Mouse (Mus musculus): ENCODE measurements around the gene Gjc3. TPM values are rescaled to one million over a fixed set of nuclear protein-coding genes. Genes with fewer than 3 reads are reported as not detected.
"Not testable (repeated sequence)": the region's sequence is repeated elsewhere in the genome, so short reads cannot be mapped to it uniquely, and the experiment has no call there.

Gjc3 gene
- polyA plus RNA-seq, 1 experiment from 2014 or later, result 0.56 TPM

- Histone ChIP-seq H3K4me1 (ENCODE audit: control insufficient read depth, insufficient read depth, low read length) (no peaks in the 10 kb centered on the region), H3K27ac (ENCODE audit: low read length) (no peak overlapping the region), H3K9me3 (replicated peaks; ENCODE audit: control insufficient read depth, low read length) (no peaks in the 10 kb centered on the region), H3K4me2 (ENCODE audit: low read depth, low read length) (no peak overlapping the region), H3K9ac (ENCODE audit: low read length) (no peak overlapping the region), H3K36me3 (ENCODE audit: control insufficient read depth, insufficient read depth, low read length) (no peaks in the 10 kb centered on the region), H3K27me3 (ENCODE audit: control insufficient read depth, insufficient read depth, low read length) (no peaks in the 10 kb centered on the region), H3K4me3 (replicated peaks; ENCODE audit: low read length) (no peak overlapping the region)
- no peak for ATAC-seq (ENCODE audit: insufficient read depth, low FRiP score)
- WGBS, result 71% methylated on average over 2 of the region's 2 CpGs
These were observed 10.3 kb upstream of the Gjc3 start for GRCm38 (mm10) chr5:137973161-137973560.

- Histone ChIP-seq H3K4me2 (ENCODE audit: low read depth, low read length) (no peak overlapping the region), H3K27me3 (ENCODE audit: control insufficient read depth, insufficient read depth, low read length) (no peaks in the 10 kb centered on the region), H3K27ac (ENCODE audit: low read length) (no peak overlapping the region), H3K4me1 (ENCODE audit: control insufficient read depth, insufficient read depth, low read length) (no peaks in the 10 kb centered on the region), H3K9ac (ENCODE audit: low read length) (no peak overlapping the region), H3K36me3 (ENCODE audit: control insufficient read depth, insufficient read depth, low read length) (no peaks in the 10 kb centered on the region), H3K9me3 (replicated peaks; ENCODE audit: control insufficient read depth, low read length) (no peaks in the 10 kb centered on the region), H3K4me3 (replicated peaks; ENCODE audit: low read length) (no peak overlapping the region)
- no peak for ATAC-seq (ENCODE audit: insufficient read depth, low FRiP score)
These were observed 3.6 kb upstream of the Gjc3 start for GRCm38 (mm10) chr5:137966492-137966891.

GRCm38 (mm10) chr5:137956404-137956803 lies 6.5 kb downstream of the Gjc3 start:
- H3K36me3 ChIP-seq (ENCODE audit: control insufficient read depth, insufficient read depth, low read length), result no peaks in the 10 kb centered on the region
- H3K4me1 ChIP-seq (ENCODE audit: control insufficient read depth, insufficient read depth, low read length), result no peaks in the 10 kb centered on the region
- no peak overlapping the region for H3K4me2 ChIP-seq (ENCODE audit: low read depth, low read length)
- no peak overlapping the region for H3K9ac ChIP-seq (ENCODE audit: low read length)
- H3K9me3 ChIP-seq (replicated peaks; ENCODE audit: control insufficient read depth, low read length), result no peaks in the 10 kb centered on the region
- no peak overlapping the region for H3K4me3 ChIP-seq (replicated peaks; ENCODE audit: low read length)
- ATAC-seq (ENCODE audit: insufficient read depth, low FRiP score), result no peak
- 85% methylated on average over 3 of the region's 3 CpGs for WGBS
- no peaks in the 10 kb centered on the region for H3K27me3 ChIP-seq (ENCODE audit: control insufficient read depth, insufficient read depth, low read length)
- no peak overlapping the region for H3K27ac ChIP-seq (ENCODE audit: low read length)

GRCm38 (mm10) chr5:137951218-137951617 lies 11.7 kb downstream of the Gjc3 start:
- Histone ChIP-seq H3K4me1 (ENCODE audit: control insufficient read depth, insufficient read depth, low read length) (no peaks in the 10 kb centered on the region), H3K9ac (ENCODE audit: low read length) (no peak overlapping the region), H3K9me3 (replicated peaks; ENCODE audit: control insufficient read depth, low read length) (no peaks in the 10 kb centered on the region), H3K36me3 (ENCODE audit: control insufficient read depth, insufficient read depth, low read length) (no peaks in the 10 kb centered on the region), H3K27me3 (ENCODE audit: control insufficient read depth, insufficient read depth, low read length) (no peaks in the 10 kb centered on the region), H3K4me3 (replicated peaks; ENCODE audit: low read length) (no peak overlapping the region), H3K4me2 (ENCODE audit: low read depth, low read length) (no peak overlapping the region), H3K27ac (ENCODE audit: low read length) (no peak overlapping the region)
- ATAC-seq (ENCODE audit: insufficient read depth, low FRiP score), result no peak
- WGBS, result 35% methylated on average over 6 of the region's 6 CpGs

- H3K4me1 ChIP-seq (ENCODE audit: control insufficient read depth, insufficient read depth, low read length), result no peaks in the 10 kb centered on the region
- no peaks in the 10 kb centered on the region for H3K36me3 ChIP-seq (ENCODE audit: control insufficient read depth, insufficient read depth, low read length)
- H3K9ac ChIP-seq (ENCODE audit: low read length), result no peak overlapping the region
- ATAC-seq (ENCODE audit: insufficient read depth, low FRiP score), result no peak
- no peaks in the 10 kb centered on the region for H3K9me3 ChIP-seq (replicated peaks; ENCODE audit: control insufficient read depth, low read length)
- H3K4me3 ChIP-seq (replicated peaks; ENCODE audit: low read length), result no peak overlapping the region
- H3K4me2 ChIP-seq (ENCODE audit: low read depth, low read length), result no peak overlapping the region
- H3K27me3 ChIP-seq (ENCODE audit: control insufficient read depth, insufficient read depth, low read length), result no peaks in the 10 kb centered on the region
- no peak overlapping the region for H3K27ac ChIP-seq (ENCODE audit: low read length)
These were observed 15.6 kb downstream of the Gjc3 start for GRCm38 (mm10) chr5:137947303-137947702.

- Histone ChIP-seq H3K27me3 (ENCODE audit: control insufficient read depth, insufficient read depth, low read length) (no peaks in the 10 kb centered on the region), H3K36me3 (ENCODE audit: control insufficient read depth, insufficient read depth, low read length) (no peaks in the 10 kb centered on the region), H3K4me1 (ENCODE audit: control insufficient read depth, insufficient read depth, low read length) (no peaks in the 10 kb centered on the region), H3K9ac (ENCODE audit: low read length) (no peak overlapping the region), H3K4me2 (ENCODE audit: low read depth, low read length) (no peak overlapping the region), H3K4me3 (replicated peaks; ENCODE audit: low read length) (no peak overlapping the region), H3K27ac (ENCODE audit: low read length) (no peak overlapping the region), H3K9me3 (replicated peaks; ENCODE audit: control insufficient read depth, low read length) (no peaks in the 10 kb centered on the region)
- 58% methylated on average over 1 of the region's 1 CpGs for WGBS
- no peak for ATAC-seq (ENCODE audit: insufficient read depth, low FRiP score)
These were observed 19.8 kb downstream of the Gjc3 start for GRCm38 (mm10) chr5:137943133-137943532.

- WGBS, result 65% methylated on average over 4 of the region's 4 CpGs
- Histone ChIP-seq H3K27me3 (ENCODE audit: control insufficient read depth, insufficient read depth, low read length) (no peaks in the 10 kb centered on the region), H3K27ac (ENCODE audit: low read length) (no peak overlapping the region), H3K4me3 (replicated peaks; ENCODE audit: low read length) (no peak overlapping the region), H3K4me1 (ENCODE audit: control insufficient read depth, insufficient read depth, low read length) (no peaks in the 10 kb centered on the region), H3K9ac (ENCODE audit: low read length) (no peak overlapping the region), H3K36me3 (ENCODE audit: control insufficient read depth, insufficient read depth, low read length) (no peaks in the 10 kb centered on the region), H3K9me3 (replicated peaks; ENCODE audit: control insufficient read depth, low read length) (no peaks in the 10 kb centered on the region), H3K4me2 (ENCODE audit: low read depth, low read length) (no peak overlapping the region)
- ATAC-seq (ENCODE audit: insufficient read depth, low FRiP score), result no peak
These were observed 21.9 kb downstream of the Gjc3 start for GRCm38 (mm10) chr5:137940948-137941347.

GRCm38 (mm10) chr5:137937238-137937637 lies 25.7 kb downstream of the Gjc3 start:
- ATAC-seq (ENCODE audit: insufficient read depth, low FRiP score), result no peak
- no peaks in the 10 kb centered on the region for H3K9me3 ChIP-seq (replicated peaks; ENCODE audit: control insufficient read depth, low read length)
- 59% methylated on average over 4 of the region's 4 CpGs for WGBS
- no peak overlapping the region for H3K9ac ChIP-seq (ENCODE audit: low read length)
- H3K36me3 ChIP-seq (ENCODE audit: control insufficient read depth, insufficient read depth, low read length), result no peaks in the 10 kb centered on the region
- H3K27me3 ChIP-seq (ENCODE audit: control insufficient read depth, insufficient read depth, low read length), result no peaks in the 10 kb centered on the region
- no peak overlapping the region for H3K4me2 ChIP-seq (ENCODE audit: low read depth, low read length)
- H3K4me1 ChIP-seq (ENCODE audit: control insufficient read depth, insufficient read depth, low read length), result no peaks in the 10 kb centered on the region
- no peak overlapping the region for H3K27ac ChIP-seq (ENCODE audit: low read length)
- H3K4me3 ChIP-seq (replicated peaks; ENCODE audit: low read length), result no peak overlapping the region

- Histone ChIP-seq H3K36me3 (ENCODE audit: control insufficient read depth, insufficient read depth, low read length) (no peaks in the 10 kb centered on the region), H3K27me3 (ENCODE audit: control insufficient read depth, insufficient read depth, low read length) (no peaks in the 10 kb centered on the region), H3K4me2 (ENCODE audit: low read depth, low read length) (no peak overlapping the region), H3K9me3 (replicated peaks; ENCODE audit: control insufficient read depth, low read length) (no peaks in the 10 kb centered on the region), H3K27ac (ENCODE audit: low read length) (no peak overlapping the region), H3K9ac (ENCODE audit: low read length) (no peak overlapping the region), H3K4me1 (ENCODE audit: control insufficient read depth, insufficient read depth, low read length) (no peaks in the 10 kb centered on the region), H3K4me3 (replicated peaks; ENCODE audit: low read length) (no peak overlapping the region)
- no peak for ATAC-seq (ENCODE audit: insufficient read depth, low FRiP score)
- 84% methylated on average over 2 of the region's 2 CpGs for WGBS
These were observed 26.4 kb downstream of the Gjc3 start for GRCm38 (mm10) chr5:137936486-137936885.

GRCm38 (mm10) chr5:137933934-137934333 lies 29.0 kb downstream of the Gjc3 start:
- H3K4me3 ChIP-seq (replicated peaks; ENCODE audit: low read length); H3K9me3 ChIP-seq (replicated peaks; ENCODE audit: control insufficient read depth, low read length); H3K27me3 ChIP-seq (ENCODE audit: control insufficient read depth, insufficient read depth, low read length); H3K9ac ChIP-seq (ENCODE audit: low read length); H3K36me3 ChIP-seq (ENCODE audit: control insufficient read depth, insufficient read depth, low read length); ATAC-seq (ENCODE audit: insufficient read depth, low FRiP score); H3K4me1 ChIP-seq (ENCODE audit: control insufficient read depth, insufficient read depth, low read length); H3K4me2 ChIP-seq (ENCODE audit: low read depth, low read length); H3K27ac ChIP-seq (ENCODE audit: low read length): not testable (repeated sequence)
- 63% methylated on average over 2 of the region's 2 CpGs for WGBS
